Mouse (Mus musculus) embryonic facial prominence, embryonic 14.5 days (tissue): ENCODE results near the gene Rabgap1. TPM values are rescaled to one million over a fixed set of nuclear protein-coding genes. Genes with fewer than 3 reads are reported as not detected.

Source experiments
- ATAC-seq: fragments of 200-750 bp; cut with Nextera tagmentation; 2 replicates; pipeline ENCODE4 v1.8.0; 2017; ENCODE audit warnings: low read depth, moderate number of reproducible peaks, moderate TSS enrichment
- DNase-seq: peaks from one replicate; pipeline ENCODE4 v3.0.0-alpha.2; 2015; ENCODE audit warnings: low spot score
- H3K27ac ChIP-seq: fragments of 300-500 bp; sonication (generic); replicated peaks from 2 replicates; pipeline ENCODE4 v1.5.1; 2014; ENCODE audit warnings: low read depth, mild to moderate bottlenecking, low read length, moderate library complexity
- H3K27me3 ChIP-seq: fragments of 300-500 bp; sonication (generic); replicated peaks from 2 replicates; pipeline ENCODE4 v1.6.1; 2014; ENCODE audit warnings: low read length; ENCODE audit not compliant: control insufficient read depth, insufficient read depth
- H3K36me3 ChIP-seq: fragments of 300-500 bp; sonication (generic); 2 replicates; pipeline ENCODE4 v1.6.1; 2014; ENCODE audit warnings: low read length, mixed read lengths; ENCODE audit not compliant: control insufficient read depth, insufficient read depth
- H3K4me1 ChIP-seq: fragments of 300-500 bp; sonication (generic); 2 replicates; pipeline ENCODE4 v1.6.1; 2014; ENCODE audit warnings: antibody characterized with exemption, low read length; ENCODE audit not compliant: control insufficient read depth, insufficient read depth
- H3K4me2 ChIP-seq: fragments of 300-500 bp; sonication (generic); 2 replicates; pipeline ENCODE4 v1.6.1; 2014; ENCODE audit warnings: low read depth, mild to moderate bottlenecking, low read length, moderate library complexity, mixed read lengths
- H3K4me3 ChIP-seq: fragments of 300-500 bp; sonication (generic); 2 replicates; pipeline ENCODE4 v1.5.1; 2014; ENCODE audit warnings: low read depth, mild to moderate bottlenecking, low read length
- H3K9ac ChIP-seq: fragments of 300-500 bp; sonication (generic); 2 replicates; pipeline ENCODE4 v1.6.1; 2014; ENCODE audit warnings: low read depth, mild to moderate bottlenecking, low read length, moderate library complexity, mixed read lengths
- H3K9me3 ChIP-seq: fragments of 300-500 bp; sonication (generic); 2 replicates; pipeline ENCODE4 v1.6.1; 2016; ENCODE audit warnings: low read length; ENCODE audit not compliant: control insufficient read depth
- WGBS: fragments of 180-500 bp; shearing (Covaris S2); extraction: QIAGEN DNeasy Blood & Tissue Kit; methylation state at CpG from one replicate; pipeline ENCODE4 v1.1.7; 2014; 5-methylcytosine and 5-hydroxymethylcytosine counted together
- polyA plus RNA-seq: library from polyadenylated mRNA; unstranded; fragments of >200 nt; fragmentation: Nextera tagmentation; extraction: Ambion mirVana; gene quantifications from 2 replicates; pipeline ENCODE4 v1.2.1, GENCODE M21; 2014

Gene Rabgap1
- polyA plus RNA-seq, 1 experiment from 2014 or later = 40.7 TPM

GRCm38 (mm10) chr2:37451667-37452375, 8.7 kb downstream of the Rabgap1 start:
- H3K9ac ChIP-seq = peak overlapping the region; percentile 89
- H3K4me3 ChIP-seq = peak overlapping the region; percentile 77
- peaks cover 6% of the 10 kb centered on the region for H3K4me1 ChIP-seq
- ATAC-seq (peak; percentile 99), DNase-seq (peak; percentile 97)
- H3K27ac ChIP-seq = peak overlapping the region; percentile 84
- peak overlapping the region; percentile 83 for H3K4me2 ChIP-seq
- H3K9me3 ChIP-seq = no peaks in the 10 kb centered on the region
- no peaks in the 10 kb centered on the region for H3K27me3 ChIP-seq
- 13% methylated on average over 26 of the region's 44 CpGs for WGBS
- 0 out of 2 replicates have a peak, but pooled peaks cover 4% of the 10 kb centered on the region for H3K36me3 ChIP-seq

GRCm38 (mm10) chr2:37452376-37452760, 9.3 kb downstream of the Rabgap1 start:
- WGBS = 1% methylated on average over 6 of the region's 24 CpGs
- H3K4me3 ChIP-seq = peak overlapping the region; percentile 77
- H3K36me3 ChIP-seq = no peaks in the 10 kb centered on the region
- peaks cover 6% of the 10 kb centered on the region for H3K4me1 ChIP-seq
- H3K4me2 ChIP-seq = peak overlapping the region; percentile 83
- ATAC-seq (peak; percentile 91), DNase-seq (peak; percentile 73)
- no peaks in the 10 kb centered on the region for H3K27me3 ChIP-seq
- H3K27ac ChIP-seq = peak overlapping the region; percentile 84
- peak overlapping the region; percentile 89 for H3K9ac ChIP-seq
- no peaks in the 10 kb centered on the region for H3K9me3 ChIP-seq

GRCm38 (mm10) chr2:37460707-37461106, 17.6 kb downstream of the Rabgap1 start:
- Histone ChIP-seq H3K27me3 (no peaks in the 10 kb centered on the region), H3K9me3 (no peaks in the 10 kb centered on the region), H3K4me2 (no peak overlapping the region), H3K4me1 (no peaks in the 10 kb centered on the region), H3K9ac (no peak overlapping the region), H3K4me3 (no peak overlapping the region), H3K36me3 (no peaks in the 10 kb centered on the region; the same call in 1 of the 2 replicates), H3K27ac (no peak overlapping the region)
- DNase-seq (no peak), ATAC-seq (no peak)
- WGBS = 96% methylated on average over 4 of the region's 4 CpGs

GRCm38 (mm10) chr2:37466266-37466665, 23.2 kb downstream of the Rabgap1 start:
- Histone ChIP-seq H3K36me3 (peaks cover 20% of the 10 kb centered on the region), H3K4me2 (no peak overlapping the region), H3K27ac (no peak overlapping the region), H3K9ac (no peak overlapping the region), H3K27me3 (no peaks in the 10 kb centered on the region), H3K4me3 (no peak overlapping the region), H3K4me1 (no peaks in the 10 kb centered on the region), H3K9me3 (no peaks in the 10 kb centered on the region)
- DNase-seq (no peak), ATAC-seq (no peak)
- WGBS = 93% methylated on average over 4 of the region's 4 CpGs

GRCm38 (mm10) chr2:37479559-37479958, 36.5 kb downstream of the Rabgap1 start:
- Histone ChIP-seq H3K27ac (no peak overlapping the region), H3K27me3 (no peaks in the 10 kb centered on the region), H3K36me3 (peaks cover 73% of the 10 kb centered on the region), H3K4me2 (no peak overlapping the region), H3K9ac (no peak overlapping the region), H3K4me1 (no peaks in the 10 kb centered on the region), H3K4me3 (no peak overlapping the region), H3K9me3 (peaks cover 4% of the 10 kb centered on the region; the same call in 1 of the 2 replicates)
- DNase-seq = no peak
- ATAC-seq = no peak

- Histone ChIP-seq H3K4me3 (no peak overlapping the region), H3K36me3 (peaks cover 76% of the 10 kb centered on the region)
- no peak for ATAC-seq
These were observed 37.0 kb downstream of the Rabgap1 start for GRCm38 (mm10) chr2:37480039-37480438.

GRCm38 (mm10) chr2:37484165-37484564, 41.1 kb downstream of the Rabgap1 start:
- H3K9ac ChIP-seq = no peak overlapping the region
- no peak for ATAC-seq
- H3K4me2 ChIP-seq = no peak overlapping the region
- H3K27me3 ChIP-seq = no peaks in the 10 kb centered on the region
- DNase-seq = no peak
- H3K4me3 ChIP-seq = no peak overlapping the region
- H3K27ac ChIP-seq = no peak overlapping the region
- H3K4me1 ChIP-seq = no peaks in the 10 kb centered on the region
- peaks cover 73% of the 10 kb centered on the region for H3K36me3 ChIP-seq
- WGBS = 93% methylated on average over 2 of the region's 2 CpGs
- H3K9me3 ChIP-seq = no peaks in the 10 kb centered on the region

More at GRCm38 (mm10) chr2:37480039-37480438, 37.0 kb downstream of the Rabgap1 start:
- Histone ChIP-seq H3K27ac (no peak overlapping the region), H3K27me3 (no peaks in the 10 kb centered on the region), H3K9me3 (peaks cover 4% of the 10 kb centered on the region; the same call in 1 of the 2 replicates), H3K4me1 (no peaks in the 10 kb centered on the region), H3K4me2 (no peak overlapping the region), H3K9ac (no peak overlapping the region)
- WGBS = 97% methylated on average over 2 of the region's 2 CpGs
- DNase-seq = no peak

- ATAC-seq (no peak), DNase-seq (peak; percentile 48)
- peaks cover 77% of the 10 kb centered on the region for H3K36me3 ChIP-seq
- H3K27ac ChIP-seq = no peak overlapping the region
- H3K9me3 ChIP-seq = no peaks in the 10 kb centered on the region
- H3K4me2 ChIP-seq = no peak overlapping the region
- no peaks in the 10 kb centered on the region for H3K27me3 ChIP-seq
- WGBS = 90% methylated on average over 1 of the region's 1 CpGs
- no peak overlapping the region for H3K9ac ChIP-seq
- H3K4me3 ChIP-seq = no peak overlapping the region
- H3K4me1 ChIP-seq = no peaks in the 10 kb centered on the region
These were observed 42.3 kb downstream of the Rabgap1 start for GRCm38 (mm10) chr2:37485370-37485769.

GRCm38 (mm10) chr2:37486408-37486807, 43.3 kb downstream of the Rabgap1 start:
- no peak overlapping the region for H3K4me2 ChIP-seq
- peaks cover 79% of the 10 kb centered on the region for H3K36me3 ChIP-seq
- ATAC-seq (no peak), DNase-seq (no peak)
- H3K27ac ChIP-seq = no peak overlapping the region
- H3K4me1 ChIP-seq = no peaks in the 10 kb centered on the region
- no peaks in the 10 kb centered on the region for H3K27me3 ChIP-seq
- no peaks in the 10 kb centered on the region for H3K9me3 ChIP-seq
- H3K4me3 ChIP-seq = no peak overlapping the region
- no peak overlapping the region for H3K9ac ChIP-seq
